Mouse (Mus musculus): ENCODE data around the gene Erlin1. TPM values are rescaled to one million over a fixed set of nuclear protein-coding genes. Genes with fewer than 3 reads are reported as not detected.

Gene Erlin1
- polyA plus RNA-seq, 1 experiment from 2014 or later, result 24.6 TPM

DNA sequence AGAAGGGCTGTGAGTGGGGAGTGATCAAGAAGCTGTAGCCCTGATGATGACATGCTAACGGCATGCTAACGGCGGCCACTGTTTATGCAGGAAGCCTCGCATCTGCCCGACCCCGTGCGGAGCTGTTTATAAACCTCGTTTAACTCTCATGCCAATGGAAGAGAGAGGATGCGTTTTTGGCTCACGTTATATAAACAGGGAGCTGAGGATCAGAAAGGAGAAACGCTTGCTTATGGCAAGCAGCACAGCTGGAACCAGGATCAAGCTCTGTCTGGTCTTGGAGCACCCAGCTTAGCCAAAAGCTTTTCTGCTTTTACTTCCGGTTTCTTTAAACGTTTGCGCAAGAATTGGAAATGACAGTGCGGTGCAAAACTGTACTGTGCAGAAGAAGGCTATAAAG is 60.8 kb downstream of the Erlin1 start:
- WGBS, result 76% methylated on average over 15 of the region's 15 CpGs
- no peaks in the 10 kb centered on the region for H3K36me3 ChIP-seq
- 0 out of 2 replicates have a peak, but pooled peaks cover 2% of the 10 kb centered on the region for H3K4me1 ChIP-seq
- no peaks in the 10 kb centered on the region for H3K9me3 ChIP-seq
- H3K27ac ChIP-seq, result no peak overlapping the region
- no peaks in the 10 kb centered on the region for H3K27me3 ChIP-seq (ENCODE audit: insufficient read depth, poor library complexity, severe bottlenecking)
- no peak for DNase-seq (ENCODE audit: low spot score)
- H3K4me3 ChIP-seq, result no peak overlapping the region

DNA sequence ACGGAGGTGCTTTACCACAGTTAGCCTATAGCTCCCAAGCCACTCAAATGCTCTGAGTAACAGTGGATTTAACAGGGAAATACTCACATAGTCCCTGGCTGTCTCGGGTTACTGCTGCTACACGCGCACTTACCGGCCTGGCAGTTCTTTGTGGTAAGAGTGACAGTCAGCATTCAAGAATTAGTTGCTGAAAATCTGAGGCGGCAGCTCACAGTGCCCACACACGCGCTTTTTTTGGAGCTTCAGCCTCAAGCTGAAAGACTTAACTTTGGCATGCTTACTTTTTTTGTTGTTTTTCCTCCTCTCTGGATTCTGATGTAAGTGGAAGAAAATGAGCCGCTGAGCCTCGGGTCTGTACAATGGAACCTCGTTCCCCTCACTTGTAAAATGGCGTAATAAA is 62.4 kb downstream of the Erlin1 start:
- no peaks in the 10 kb centered on the region for H3K27me3 ChIP-seq (ENCODE audit: insufficient read depth, poor library complexity, severe bottlenecking)
- WGBS, result 69% methylated on average over 12 of the region's 12 CpGs
- DNase-seq (ENCODE audit: low spot score), result no peak
- no peaks in the 10 kb centered on the region for H3K36me3 ChIP-seq
- H3K27ac ChIP-seq, result no peak overlapping the region
- H3K4me1 ChIP-seq, result no peaks in the 10 kb centered on the region
- no peaks in the 10 kb centered on the region for H3K9me3 ChIP-seq
- no peak overlapping the region for H3K4me3 ChIP-seq

DNA sequence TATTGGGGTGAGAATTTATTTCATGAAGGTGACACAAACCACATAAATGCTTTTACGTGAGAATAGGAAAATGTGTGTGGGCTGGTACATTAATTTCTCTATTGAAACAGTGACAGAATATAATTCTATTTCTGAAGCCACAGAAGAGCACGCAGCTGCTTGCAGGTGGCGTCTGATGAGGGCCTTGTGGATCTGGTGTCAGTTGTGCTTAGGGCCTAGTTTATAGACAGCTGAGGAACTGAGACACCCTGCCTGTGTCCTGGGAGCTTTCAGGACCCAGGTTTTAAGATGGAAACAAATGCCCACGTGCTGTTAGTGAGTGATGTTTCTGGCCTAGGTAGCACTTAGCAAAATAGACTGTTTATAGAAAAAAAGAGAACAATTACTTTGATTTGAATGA is 64.6 kb downstream of the Erlin1 start:
- Histone ChIP-seq H3K4me1 (no peaks in the 10 kb centered on the region), H3K27ac (no peak overlapping the region), H3K4me3 (no peak overlapping the region), H3K27me3 (ENCODE audit: insufficient read depth, poor library complexity, severe bottlenecking) (no peaks in the 10 kb centered on the region), H3K36me3 (no peaks in the 10 kb centered on the region), H3K9me3 (no peaks in the 10 kb centered on the region)
- DNase-seq (ENCODE audit: low spot score), result no peak
- 73% methylated on average over 4 of the region's 4 CpGs for WGBS

DNA sequence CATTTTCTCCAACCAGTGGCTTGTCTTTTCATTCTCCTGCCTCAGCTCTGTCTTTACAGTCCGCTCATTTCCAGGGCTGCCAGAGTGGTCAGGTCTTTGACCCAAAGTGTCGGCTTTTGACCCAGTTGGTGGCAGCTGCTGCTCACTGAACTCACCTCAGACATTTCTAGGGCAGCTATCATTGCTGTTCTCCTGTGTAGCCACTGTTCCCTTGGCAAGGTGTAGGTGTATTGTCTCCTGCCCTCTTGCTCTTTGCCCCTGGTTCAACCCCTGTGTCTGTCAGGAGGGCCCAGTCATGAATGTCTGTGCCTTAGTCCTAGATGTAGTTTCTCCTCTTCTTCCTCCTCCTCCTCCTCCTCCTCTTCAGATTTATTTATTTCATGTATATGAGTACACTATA is 65.3 kb downstream of the Erlin1 start:
- H3K27me3 ChIP-seq (ENCODE audit: insufficient read depth, poor library complexity, severe bottlenecking), result no peaks in the 10 kb centered on the region
- DNase-seq (ENCODE audit: low spot score), result no peak
- H3K36me3 ChIP-seq, result no peaks in the 10 kb centered on the region
- no peaks in the 10 kb centered on the region for H3K9me3 ChIP-seq
- H3K27ac ChIP-seq, result no peak overlapping the region
- H3K4me1 ChIP-seq, result no peaks in the 10 kb centered on the region
- no peak overlapping the region for H3K4me3 ChIP-seq
- 72% methylated on average over 2 of the region's 2 CpGs for WGBS

DNA sequence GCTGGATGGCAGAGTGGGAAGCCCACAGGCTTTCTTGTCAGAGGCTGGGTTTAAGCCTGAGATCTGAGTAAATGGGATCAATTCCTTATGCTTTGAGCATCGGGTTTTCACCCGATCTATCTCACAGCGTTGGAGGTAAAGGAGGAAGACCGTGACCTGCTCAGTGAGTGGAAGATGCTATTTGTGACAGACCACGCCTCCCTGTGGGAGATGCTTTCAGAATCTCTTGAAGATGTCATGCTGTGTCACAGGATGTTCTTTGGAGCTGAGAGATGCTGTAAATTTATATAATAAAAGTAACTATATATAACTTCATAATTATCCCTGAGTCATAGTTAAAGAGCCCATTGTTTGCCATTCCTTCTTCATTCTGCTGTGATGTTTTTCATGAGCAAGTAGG is 68.9 kb downstream of the Erlin1 start:
- Histone ChIP-seq H3K4me3 (no peak overlapping the region), H3K9me3 (no peaks in the 10 kb centered on the region), H3K36me3 (no peaks in the 10 kb centered on the region), H3K27ac (no peak overlapping the region), H3K27me3 (ENCODE audit: insufficient read depth, poor library complexity, severe bottlenecking) (no peaks in the 10 kb centered on the region), H3K4me1 (peaks cover under 1% of the 10 kb centered on the region)
- no peak for DNase-seq (ENCODE audit: low spot score)
- WGBS, result 68% methylated on average over 5 of the region's 5 CpGs

DNA sequence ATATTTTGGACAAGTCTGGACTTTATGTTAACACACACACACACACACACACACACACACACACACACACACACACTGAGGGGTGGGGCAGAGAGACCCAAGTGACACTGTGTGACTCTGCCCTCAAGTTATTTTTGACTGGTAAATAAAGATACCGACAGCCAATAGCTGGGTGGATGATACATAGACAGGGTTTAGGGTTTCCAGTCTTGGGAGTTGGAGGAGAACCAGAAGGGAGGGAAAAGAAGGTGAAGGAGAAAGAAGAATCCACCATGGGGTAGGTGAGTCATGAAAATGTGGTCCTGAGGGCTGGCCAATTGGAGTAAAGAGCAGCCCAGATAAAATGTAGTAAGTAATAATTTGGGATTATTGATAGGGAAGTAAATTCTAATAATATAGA is 69.5 kb downstream of the Erlin1 start:
- DNase-seq (ENCODE audit: low spot score), result no peak
- H3K36me3 ChIP-seq, result no peaks in the 10 kb centered on the region
- 62% methylated on average over 1 of the region's 1 CpGs for WGBS

DNA sequence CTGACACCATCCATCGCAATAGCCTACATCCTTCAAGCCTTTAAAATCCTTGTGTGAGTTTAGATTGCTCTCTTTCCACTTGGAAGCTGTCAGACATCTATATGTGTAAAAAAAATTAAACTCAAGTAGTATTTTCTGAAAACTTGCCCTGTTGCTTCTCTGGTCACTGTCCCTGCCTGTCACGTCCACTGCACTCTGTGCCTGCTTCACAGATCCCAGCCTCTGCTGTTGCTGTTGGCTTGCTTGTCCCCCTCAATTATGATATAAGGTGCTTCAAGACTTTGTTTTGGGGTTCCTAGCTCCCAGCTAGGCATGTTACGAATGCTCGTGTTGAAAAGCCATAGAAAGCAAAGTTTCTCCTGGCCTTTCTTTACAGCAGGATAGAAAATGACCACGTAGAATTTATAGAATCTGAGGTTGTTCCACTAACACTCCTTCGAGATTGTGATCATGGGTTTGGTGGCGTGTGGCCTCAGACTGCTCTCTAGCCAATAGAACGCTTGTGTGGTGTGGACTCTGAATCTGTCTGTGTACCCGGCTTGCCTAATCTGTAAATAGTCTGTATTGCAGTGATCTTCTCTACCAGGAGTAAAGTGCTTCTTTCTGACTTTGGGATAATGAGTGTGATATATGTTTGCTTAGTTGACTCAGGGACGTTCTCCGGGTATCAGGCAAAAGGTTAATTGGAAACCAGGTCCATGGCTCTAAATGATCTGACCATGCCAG is 70.6 kb downstream of the Erlin1 start:
- Histone ChIP-seq H3K4me1 (peaks cover 16% of the 10 kb centered on the region), H3K27me3 (ENCODE audit: insufficient read depth, poor library complexity, severe bottlenecking) (no peaks in the 10 kb centered on the region), H3K4me3 (no peak overlapping the region), H3K27ac (no peak overlapping the region), H3K9me3 (no peaks in the 10 kb centered on the region), H3K36me3 (no peaks in the 10 kb centered on the region)
- WGBS, result 78% methylated on average over 11 of the region's 11 CpGs
- DNase-seq (ENCODE audit: low spot score), result no peak

More for the DNA sequence above, 69.5 kb downstream of the Erlin1 start:
- peaks cover 7% of the 10 kb centered on the region for H3K4me1 ChIP-seq
- H3K27me3 ChIP-seq (ENCODE audit: insufficient read depth, poor library complexity, severe bottlenecking), result no peaks in the 10 kb centered on the region
- H3K4me3 ChIP-seq, result no peak overlapping the region
- no peaks in the 10 kb centered on the region for H3K9me3 ChIP-seq
- no peak overlapping the region for H3K27ac ChIP-seq

DNA sequence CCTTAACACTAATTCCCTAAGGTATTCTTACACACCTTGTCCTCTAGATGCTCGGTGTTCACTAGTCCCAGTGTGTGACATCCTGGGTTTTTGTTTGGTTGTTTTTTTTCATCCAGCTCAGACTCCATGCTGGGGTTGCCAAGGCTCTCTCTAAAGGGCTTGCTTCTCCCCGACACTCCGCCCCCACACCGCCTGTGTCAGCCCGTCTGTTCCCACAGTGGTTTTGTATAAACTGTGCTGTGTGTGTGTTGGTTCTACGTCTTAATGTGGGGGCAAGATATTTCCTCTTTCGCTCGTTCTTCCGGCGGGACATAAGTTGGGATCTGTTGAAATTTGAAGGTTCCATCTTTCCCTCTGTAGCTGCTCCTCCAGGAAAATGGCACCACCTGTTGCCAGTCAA is 71.5 kb downstream of the Erlin1 start:
- Histone ChIP-seq H3K4me1 (peaks cover 16% of the 10 kb centered on the region), H3K9me3 (no peaks in the 10 kb centered on the region), H3K27me3 (ENCODE audit: insufficient read depth, poor library complexity, severe bottlenecking) (no peaks in the 10 kb centered on the region), H3K27ac (no peak overlapping the region), H3K36me3 (no peaks in the 10 kb centered on the region), H3K4me3 (no peak overlapping the region)
- WGBS, result 88% methylated on average over 10 of the region's 10 CpGs
- no peak for DNase-seq (ENCODE audit: low spot score)

DNA sequence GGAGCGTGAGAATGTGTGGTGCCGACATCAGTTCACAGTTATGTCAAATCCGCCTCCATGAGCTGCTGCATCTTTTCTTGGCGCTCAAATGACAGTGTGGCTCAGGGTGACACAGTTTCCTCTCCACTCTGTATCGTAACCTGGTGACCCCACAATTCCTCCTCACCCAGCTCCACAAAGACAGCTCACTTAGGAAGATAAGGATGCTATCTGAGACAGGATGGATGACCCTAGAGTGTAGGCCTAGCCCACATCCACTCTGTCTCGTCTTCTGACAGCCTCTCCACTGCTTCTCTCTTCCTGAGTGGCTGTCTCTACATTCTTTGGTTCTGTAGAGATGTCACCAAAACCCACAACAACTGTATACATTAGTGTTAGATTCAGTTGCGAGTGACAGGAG is 74.2 kb downstream of the Erlin1 start:
- Histone ChIP-seq H3K27me3 (ENCODE audit: insufficient read depth, poor library complexity, severe bottlenecking) (no peaks in the 10 kb centered on the region), H3K4me1 (peaks cover 19% of the 10 kb centered on the region), H3K4me3 (no peak overlapping the region), H3K36me3 (no peaks in the 10 kb centered on the region), H3K9me3 (no peaks in the 10 kb centered on the region), H3K27ac (0 out of 2 replicates have a peak overlapping the region, but pooled peaks have one; percentile 16)
- DNase-seq (ENCODE audit: low spot score), result no peak
- 44% methylated on average over 7 of the region's 7 CpGs for WGBS

DNA sequence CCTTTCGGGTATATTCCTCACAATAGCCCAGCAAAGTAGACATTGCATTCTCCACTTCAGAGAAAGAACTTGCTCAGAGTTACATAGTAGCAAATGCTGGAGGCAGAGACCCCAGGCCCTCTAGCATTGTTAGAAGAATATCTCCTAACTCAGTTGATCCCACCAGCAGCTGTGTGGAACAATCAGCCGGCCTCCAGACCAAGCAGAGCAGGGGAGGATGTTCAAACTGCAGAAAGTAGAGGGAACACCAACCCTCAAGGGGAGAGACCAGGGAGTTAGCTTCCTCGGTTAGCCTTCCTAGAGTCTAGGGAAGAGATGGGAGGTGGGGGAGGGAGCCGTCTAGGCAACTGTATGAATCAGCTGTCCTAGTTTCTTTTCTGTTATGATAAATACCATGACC is 77.1 kb downstream of the Erlin1 start:
- DNase-seq (ENCODE audit: low spot score), result no peak
- H3K27ac ChIP-seq, result no peak overlapping the region
- no peaks in the 10 kb centered on the region for H3K27me3 ChIP-seq (ENCODE audit: insufficient read depth, poor library complexity, severe bottlenecking)
- H3K36me3 ChIP-seq, result no peaks in the 10 kb centered on the region
- peaks cover 19% of the 10 kb centered on the region for H3K4me1 ChIP-seq
- no peak overlapping the region for H3K4me3 ChIP-seq
- H3K9me3 ChIP-seq, result no peaks in the 10 kb centered on the region
- 59% methylated on average over 4 of the region's 4 CpGs for WGBS

DNA sequence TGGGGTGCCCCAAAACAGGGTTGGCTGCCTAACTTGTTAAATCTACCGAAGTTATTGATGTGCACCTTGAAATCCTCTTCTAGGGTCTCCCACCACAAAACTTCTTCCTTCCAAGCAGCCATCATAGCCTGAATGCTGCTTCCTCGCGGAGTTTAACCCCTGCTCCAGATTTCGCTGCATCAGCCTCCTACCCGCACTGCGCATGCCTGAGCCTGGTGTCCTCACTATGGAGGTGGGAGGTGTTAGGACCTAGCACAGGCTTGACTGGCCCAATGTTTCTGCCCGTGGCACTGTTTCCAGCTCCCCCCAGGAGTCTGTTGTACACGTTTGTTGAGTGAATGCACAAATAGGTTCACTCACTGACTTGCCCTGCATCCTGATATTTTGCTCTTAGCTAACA is 79.2 kb downstream of the Erlin1 start:
- Histone ChIP-seq H3K27me3 (ENCODE audit: insufficient read depth, poor library complexity, severe bottlenecking) (no peaks in the 10 kb centered on the region), H3K9me3 (no peaks in the 10 kb centered on the region), H3K4me1 (peaks cover 23% of the 10 kb centered on the region), H3K27ac (no peak overlapping the region), H3K36me3 (no peaks in the 10 kb centered on the region), H3K4me3 (no peak overlapping the region)
- no peak for DNase-seq (ENCODE audit: low spot score)
- WGBS, result 81% methylated on average over 8 of the region's 8 CpGs

DNA sequence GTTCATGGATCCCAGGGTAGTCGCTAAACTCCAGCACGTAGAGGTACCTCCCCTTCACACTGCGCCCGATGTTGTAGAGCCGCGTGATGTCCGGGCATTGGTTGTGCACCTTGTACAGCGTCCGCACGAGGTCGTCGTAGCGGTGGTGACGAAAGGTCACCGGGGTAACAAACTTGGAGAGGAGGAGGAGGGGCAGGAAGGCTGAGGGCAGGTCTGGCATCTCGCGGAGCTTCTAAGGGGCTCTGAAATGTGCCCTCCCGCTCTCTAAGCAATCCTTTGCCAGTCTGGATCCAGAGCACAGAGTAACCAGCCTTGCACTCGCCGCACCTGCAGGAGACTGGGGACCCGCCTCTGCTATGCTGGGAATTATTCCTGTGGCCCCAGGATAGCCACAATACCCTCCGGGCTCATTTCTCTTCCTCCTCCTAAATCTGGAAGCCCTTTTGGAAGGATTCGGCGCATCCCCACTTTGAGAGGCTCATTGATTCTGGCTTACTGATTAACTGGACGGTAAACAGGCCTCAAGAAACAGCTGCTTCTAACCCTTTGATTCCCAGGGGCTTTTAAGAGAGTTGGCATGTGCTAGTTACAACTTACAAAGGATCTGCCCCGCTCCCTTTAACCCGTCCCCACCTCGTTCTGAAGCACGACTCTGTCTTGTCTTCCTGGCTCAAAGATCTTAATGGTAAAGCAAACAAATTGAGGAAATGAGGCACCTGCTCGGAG is 83.4 kb downstream of the Erlin1 start, which contains the start of gene Cpn1:
TSS of gene Cpn1 (minus strand) at position 488 of the 726 bp plus-strand sequence.
- no peak within 1 kb of the TSS for H3K27ac ChIP-seq
- H3K27me3 ChIP-seq (ENCODE audit: insufficient read depth, poor library complexity, severe bottlenecking), result no peaks in the 10 kb centered on the region
- WGBS, result 19% methylated on average over 30 of the region's 30 CpGs
- H3K4me3 ChIP-seq, result peak within 1 kb of the TSS; percentile 49
- H3K4me1 ChIP-seq, result peaks cover 16% of the 10 kb centered on the region
- DNase-seq (ENCODE audit: low spot score), result no peak
- no peaks in the 10 kb centered on the region for H3K9me3 ChIP-seq
- no peaks in the 10 kb centered on the region for H3K36me3 ChIP-seq

Data from heart, embryonic 10.5 days (tissue).